Mouse (Mus musculus): ENCODE measurements at regions not wholly inside any gene's neighbourhood (a gene's known extent, or its start where the extent isn't known, plus 50 kb on each side); places are given as distances from the start of the nearest gene placed in this dataset.
"Not testable (repeated sequence)": the region's sequence is repeated elsewhere in the genome, so short reads cannot be mapped to it uniquely, and the experiment has no call there.

DNA sequence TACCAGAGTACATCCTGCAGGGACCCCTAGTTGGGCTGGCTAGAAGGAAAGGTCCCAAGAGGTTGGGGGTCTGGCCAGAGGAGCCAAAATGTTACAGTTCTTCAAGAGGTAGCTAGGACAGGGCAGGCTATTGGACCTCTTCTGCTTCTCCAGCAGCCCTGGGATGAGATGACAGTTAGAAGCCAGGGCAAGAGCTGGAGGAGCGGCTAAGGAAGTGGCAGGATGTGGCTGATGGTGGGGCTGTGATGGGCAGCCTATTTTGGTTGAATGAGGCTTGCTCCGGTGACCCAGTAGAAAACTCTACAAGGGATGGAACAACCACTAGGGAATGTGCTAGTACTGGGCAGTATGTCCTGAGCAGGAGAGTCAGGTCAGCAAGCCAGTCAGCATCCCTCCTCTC is 82.8 kb downstream of the Ddx11 start:
- H3K27ac ChIP-seq (ENCODE audit: control insufficient read depth, insufficient read depth, low read depth, low read length), result peak overlapping the region; percentile 99
- H3K4me3 ChIP-seq (ENCODE audit: control insufficient read depth, low read depth, low read length), result peak overlapping the region; percentile 79
- TF ChIP-seq POLR2A (IDR thresholded peaks at IDR 0.05; ENCODE audit: control insufficient read depth, low read depth, low read length), result no peak
- no peak for TF ChIP-seq CTCF (IDR thresholded peaks at IDR 0.05; ENCODE audit: control insufficient read depth, insufficient read depth, insufficient replicate concordance, low read depth, low read length)
- no peaks in the 10 kb centered on the region for H3K27me3 ChIP-seq (ENCODE audit: control insufficient read depth, insufficient read depth, low read length)
- H3K4me1 ChIP-seq (ENCODE audit: control insufficient read depth, insufficient read depth, low read length), result peaks cover 7% of the 10 kb centered on the region
- no peaks in the 10 kb centered on the region for H3K36me3 ChIP-seq (ENCODE audit: control insufficient read depth, insufficient read depth, low read length)

- H3K4me3 ChIP-seq (ENCODE audit: control insufficient read depth, low read depth, low read length), result peak overlapping the region; percentile 8
- peak overlapping the region; percentile 99 for H3K27ac ChIP-seq (ENCODE audit: control insufficient read depth, insufficient read depth, low read depth, low read length)
- H3K27me3 ChIP-seq (ENCODE audit: control insufficient read depth, insufficient read depth, low read length); H3K4me1 ChIP-seq (ENCODE audit: control insufficient read depth, insufficient read depth, low read length); H3K36me3 ChIP-seq (ENCODE audit: control insufficient read depth, insufficient read depth, low read length): not testable (repeated sequence)
Measured at GRCm38 (mm10) chr17:66207653-66208497, 84.6 kb downstream of the Ddx11 start.

- H3K36me3 ChIP-seq (ENCODE audit: control insufficient read depth, insufficient read depth, low read length); H3K4me3 ChIP-seq (ENCODE audit: control insufficient read depth, low read depth, low read length); H3K4me1 ChIP-seq (ENCODE audit: control insufficient read depth, insufficient read depth, low read length); H3K27me3 ChIP-seq (ENCODE audit: control insufficient read depth, insufficient read depth, low read length): not testable (repeated sequence)
- H3K27ac ChIP-seq (ENCODE audit: control insufficient read depth, insufficient read depth, low read depth, low read length), result 0 out of 2 replicates have a peak overlapping the region, but pooled peaks have one; percentile 4
Measured at GRCm38 (mm10) chr17:66208803-66209515, 85.6 kb downstream of the Ddx11 start.

GRCm38 (mm10) chr17:66211561-66211960 is 88.2 kb downstream of the Ddx11 start:
- TF ChIP-seq CTCF (IDR thresholded peaks at IDR 0.05; ENCODE audit: control insufficient read depth, insufficient read depth, insufficient replicate concordance, low read depth, low read length) (no peak), POLR2A (IDR thresholded peaks at IDR 0.05; ENCODE audit: control insufficient read depth, low read depth, low read length) (peak; percentile 14; the same call in 1 of the 2 replicates)
- no peak overlapping the region for H3K27ac ChIP-seq (ENCODE audit: control insufficient read depth, insufficient read depth, low read depth, low read length)
- H3K4me3 ChIP-seq (ENCODE audit: control insufficient read depth, low read depth, low read length), result no peak overlapping the region
- H3K4me1 ChIP-seq (ENCODE audit: control insufficient read depth, insufficient read depth, low read length), result peaks cover 3% of the 10 kb centered on the region; the same call in 1 of the 2 replicates
- no peaks in the 10 kb centered on the region for H3K27me3 ChIP-seq (ENCODE audit: control insufficient read depth, insufficient read depth, low read length)
- no peaks in the 10 kb centered on the region for H3K36me3 ChIP-seq (ENCODE audit: control insufficient read depth, insufficient read depth, low read length)

DNA sequence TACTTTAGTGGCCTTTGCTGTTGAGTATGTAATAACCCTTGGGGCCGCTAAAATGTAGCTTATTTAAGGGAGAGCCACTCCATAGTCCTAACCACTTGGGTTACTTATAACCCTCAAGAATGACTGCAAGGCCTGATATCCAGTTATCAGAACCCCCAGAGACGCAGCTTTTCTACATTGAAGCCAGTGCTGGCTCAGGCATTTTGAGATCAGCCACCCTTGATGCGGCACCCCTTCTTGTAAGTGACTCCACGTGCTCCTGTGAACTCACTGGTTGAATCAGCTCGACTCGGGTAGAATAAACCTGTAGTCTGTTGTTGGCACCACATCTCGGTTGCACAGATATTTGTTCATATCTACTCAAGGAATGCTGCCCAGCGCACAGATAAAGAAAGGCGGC is 89.3 kb downstream of the Ddx11 start:
- H3K36me3 ChIP-seq (ENCODE audit: control insufficient read depth, insufficient read depth, low read length), result no peaks in the 10 kb centered on the region
- no peak overlapping the region for H3K4me3 ChIP-seq (ENCODE audit: control insufficient read depth, low read depth, low read length)
- TF ChIP-seq CTCF (IDR thresholded peaks at IDR 0.05; ENCODE audit: control insufficient read depth, insufficient read depth, insufficient replicate concordance, low read depth, low read length) (no peak), POLR2A (IDR thresholded peaks at IDR 0.05; ENCODE audit: control insufficient read depth, low read depth, low read length) (no peak)
- H3K27me3 ChIP-seq (ENCODE audit: control insufficient read depth, insufficient read depth, low read length), result no peaks in the 10 kb centered on the region
- H3K27ac ChIP-seq (ENCODE audit: control insufficient read depth, insufficient read depth, low read depth, low read length), result no peak overlapping the region
- H3K4me1 ChIP-seq (ENCODE audit: control insufficient read depth, insufficient read depth, low read length), result peaks cover 3% of the 10 kb centered on the region; the same call in 1 of the 2 replicates

GRCm38 (mm10) chr17:66218321-66218720 is 95.0 kb downstream of the Ddx11 start:
- H3K27ac ChIP-seq (ENCODE audit: control insufficient read depth, insufficient read depth, low read depth, low read length), result peak overlapping the region; percentile 22
- H3K27me3 ChIP-seq (ENCODE audit: control insufficient read depth, insufficient read depth, low read length), result no peaks in the 10 kb centered on the region
- no peaks in the 10 kb centered on the region for H3K4me1 ChIP-seq (ENCODE audit: control insufficient read depth, insufficient read depth, low read length)
- H3K4me3 ChIP-seq (ENCODE audit: control insufficient read depth, low read depth, low read length), result no peak overlapping the region
- no peaks in the 10 kb centered on the region for H3K36me3 ChIP-seq (ENCODE audit: control insufficient read depth, insufficient read depth, low read length)
- TF ChIP-seq POLR2A (IDR thresholded peaks at IDR 0.05; ENCODE audit: control insufficient read depth, low read depth, low read length) (peak; percentile 50; the same call in 1 of the 2 replicates), CTCF (IDR thresholded peaks at IDR 0.05; ENCODE audit: control insufficient read depth, insufficient read depth, insufficient replicate concordance, low read depth, low read length) (no peak)

DNA sequence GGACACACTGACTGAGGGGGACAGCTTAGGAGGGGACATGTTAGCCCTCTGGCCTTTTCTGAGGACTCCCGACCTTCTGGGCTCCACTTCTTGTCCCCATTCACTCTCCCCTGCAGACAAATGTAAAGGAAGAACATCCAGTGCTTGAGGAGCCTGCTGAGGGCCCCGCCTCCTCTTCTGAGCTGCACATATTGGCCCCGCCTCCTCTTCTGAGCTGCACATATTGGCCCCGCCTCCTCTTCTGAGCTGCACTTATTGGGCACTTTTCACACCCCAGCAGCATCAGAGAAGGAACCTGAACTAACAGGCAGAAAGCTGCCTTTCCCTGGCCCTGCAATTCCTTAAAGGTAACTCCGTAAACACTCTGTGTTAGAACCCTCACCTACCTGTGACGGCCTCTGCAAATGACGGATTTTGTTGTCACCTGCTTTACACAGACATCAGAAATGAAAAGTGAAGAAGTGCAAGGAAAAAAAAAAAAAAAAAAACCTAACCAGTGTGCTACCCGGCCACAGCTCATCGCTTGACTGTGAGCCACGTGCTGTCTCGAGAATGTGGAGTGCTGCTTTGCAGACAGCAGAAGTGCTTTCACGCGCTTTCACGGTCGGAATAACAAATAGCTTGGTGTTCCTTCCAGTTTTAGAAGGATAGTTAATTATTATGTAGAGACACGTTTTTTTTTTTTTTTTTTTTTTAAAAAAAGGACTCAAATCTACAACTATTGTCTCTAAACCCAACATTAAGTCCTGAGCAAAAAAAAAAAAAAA is 96.5 kb downstream of the Ddx11 start:
- H3K36me3 ChIP-seq (ENCODE audit: control insufficient read depth, insufficient read depth, low read length), result no peaks in the 10 kb centered on the region
- H3K4me3 ChIP-seq (ENCODE audit: control insufficient read depth, low read depth, low read length), result no peak overlapping the region
- no peak overlapping the region for H3K27ac ChIP-seq (ENCODE audit: control insufficient read depth, insufficient read depth, low read depth, low read length)
- no peaks in the 10 kb centered on the region for H3K27me3 ChIP-seq (ENCODE audit: control insufficient read depth, insufficient read depth, low read length)
- H3K4me1 ChIP-seq (ENCODE audit: control insufficient read depth, insufficient read depth, low read length), result peaks cover 7% of the 10 kb centered on the region
- TF ChIP-seq POLR2A (IDR thresholded peaks at IDR 0.05; ENCODE audit: control insufficient read depth, low read depth, low read length) (peak; percentile 29; the same call in 1 of the 2 replicates), CTCF (IDR thresholded peaks at IDR 0.05; ENCODE audit: control insufficient read depth, insufficient read depth, insufficient replicate concordance, low read depth, low read length) (no peak)

Data from testis, adult 2 months (tissue).